Mouse (Mus musculus) telencephalon, adult 2 months (tissue): Measurements from ENCODE around the gene Adcy4.
"Not testable (repeated sequence)": the region's sequence is repeated elsewhere in the genome, so short reads cannot be mapped to it uniquely, and the experiment has no call there.

Experiments used
- DNase-seq: peaks from one replicate; pipeline ENCODE4 v3.0.0-alpha.2; 2011; ENCODE audit warnings: low read depth, low spot score

Adcy4 gene

GRCm38 (mm10) chr14:55788256-55789050, 4.6 kb upstream of the Adcy4 start, which contains the start of gene Ripk3:
TSS of gene Ripk3 (minus strand) at chr14:55788865.
- DNase-seq: no peak

GRCm38 (mm10) chr14:55787731-55788130, 3.8 kb upstream of the Adcy4 start:
- no peak for DNase-seq

- DNase-seq: no peak
Measured at GRCm38 (mm10) chr14:55785195-55785594, 1.3 kb upstream of the Adcy4 start.

GRCm38 (mm10) chr14:55783171-55783957, 531 bp downstream of the Adcy4 start:
- DNase-seq: no peak

GRCm38 (mm10) chr14:55782361-55782960, 1.4 kb downstream of the Adcy4 start:
- DNase-seq: no peak

GRCm38 (mm10) chr14:55781310-55781709, 2.6 kb downstream of the Adcy4 start:
- DNase-seq: peak; percentile 50

- DNase-seq: no peak
Measured at GRCm38 (mm10) chr14:55780736-55781135, 3.2 kb downstream of the Adcy4 start.

- no peak for DNase-seq
Measured at GRCm38 (mm10) chr14:55779656-55780055, 4.2 kb downstream of the Adcy4 start.

- no peak for DNase-seq
Measured at GRCm38 (mm10) chr14:55778686-55779085, 5.2 kb downstream of the Adcy4 start.

GRCm38 (mm10) chr14:55777806-55778205, 6.1 kb downstream of the Adcy4 start:
- DNase-seq: no peak

- DNase-seq: no peak
Measured at GRCm38 (mm10) chr14:55777176-55777575, 6.7 kb downstream of the Adcy4 start.

- DNase-seq: no peak
Measured at GRCm38 (mm10) chr14:55776711-55777110, 7.2 kb downstream of the Adcy4 start.

GRCm38 (mm10) chr14:55769087-55769703, 14.7 kb downstream of the Adcy4 start:
- DNase-seq: no peak

- no peak for DNase-seq
Measured at GRCm38 (mm10) chr14:55768555-55768954, 15.3 kb downstream of the Adcy4 start.

GRCm38 (mm10) chr14:55767519-55768414, 16.1 kb downstream of the Adcy4 start:
- DNase-seq: no peak

GRCm38 (mm10) chr14:55765696-55766095, 18.2 kb downstream of the Adcy4 start, which contains the start of gene Ltb4r1:
TSS of gene Ltb4r1 (plus strand) at chr14:55765962.
- DNase-seq: no peak

- DNase-seq: no peak
Measured at GRCm38 (mm10) chr14:55763166-55763565, 20.7 kb downstream of the Adcy4 start.

- no peak for DNase-seq
Measured at GRCm38 (mm10) chr14:55762001-55762821, 21.7 kb downstream of the Adcy4 start.

GRCm38 (mm10) chr14:55761163-55761562, 22.7 kb downstream of the Adcy4 start, which contains the start of gene Ltb4r2:
TSS of gene Ltb4r2 (plus strand) at chr14:55761428.
- DNase-seq: no peak

- not testable (repeated sequence) for DNase-seq
Measured at GRCm38 (mm10) chr14:55760156-55760555, 23.7 kb downstream of the Adcy4 start.
